Mouse (Mus musculus): ENCODE results near the gene Fmo1. TPM values are rescaled to one million over a fixed set of nuclear protein-coding genes. Genes with fewer than 3 reads are reported as not detected.

The Fmo1 gene
- polyA plus RNA-seq, 1 experiment: 5.0 TPM

DNA sequence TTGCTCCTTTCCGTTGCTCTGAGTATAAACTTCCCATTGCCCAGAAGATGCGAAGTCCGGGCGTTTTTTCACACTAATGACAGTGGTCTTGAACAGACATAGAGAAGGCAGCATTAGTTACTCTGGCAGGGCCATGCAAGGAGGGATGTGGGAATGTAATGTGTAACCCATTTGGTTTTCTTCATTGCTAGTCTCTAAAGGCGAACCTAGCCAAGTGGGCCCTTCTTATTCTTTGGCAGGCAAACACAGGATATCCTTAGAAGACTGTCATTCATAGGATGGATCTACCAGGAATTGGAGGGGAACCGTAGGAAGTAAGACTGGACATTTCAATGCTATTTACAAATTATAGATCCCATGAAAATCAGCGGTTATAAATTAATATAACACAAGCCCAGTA, 21.2 kb upstream of the Fmo1 start:
- TF ChIP-seq REST (IDR thresholded peaks at IDR 0.05; ENCODE audit: insufficient read depth, insufficient read length) (no peak), TCF3 (IDR thresholded peaks at IDR 0.05; ENCODE audit: insufficient read length, low read depth) (no peak), E2F4 (IDR thresholded peaks at IDR 0.05; ENCODE audit: insufficient read depth) (no peak), MAX (IDR thresholded peaks at IDR 0.05; ENCODE audit: low read depth) (no peak), MYOD1 (IDR thresholded peaks at IDR 0.05; ENCODE audit: control insufficient read depth in 1 of 3, insufficient read length in 2 of 3, low read depth in 2 of 3) (no peak), MYOG (IDR thresholded peaks at IDR 0.05; ENCODE audit: control insufficient read depth in 1 of 3, insufficient read depth in 1 of 3, insufficient read length in 2 of 3, low read depth in 2 of 3) (no peak)
- no peaks in the 10 kb centered on the region for H3K36me3 ChIP-seq (ENCODE audit: control insufficient read depth, insufficient read depth)
- H3K4me2 ChIP-seq (ENCODE audit: low read depth): no peak overlapping the region
- H3K79me2 ChIP-seq (ENCODE audit: control insufficient read depth, insufficient read depth): no peaks in the 10 kb centered on the region
- no peak overlapping the region for H3K4me3 ChIP-seq
- H3K27me3 ChIP-seq (ENCODE audit: control insufficient read depth, insufficient read depth, insufficient read length): no peaks in the 10 kb centered on the region
- no peak overlapping the region for H3ac ChIP-seq (ENCODE audit: control insufficient read depth, insufficient read length)

- no peak overlapping the region for H3K4me3 ChIP-seq
- no peaks in the 10 kb centered on the region for H3K79me2 ChIP-seq (ENCODE audit: control insufficient read depth, insufficient read depth)
- no peak for TF ChIP-seq TCF12 (IDR thresholded peaks at IDR 0.05; ENCODE audit: insufficient read depth, poor library complexity, severe bottlenecking)
- TF ChIP-seq POLR2A (IDR thresholded peaks at IDR 0.05; ENCODE audit: insufficient read length, low read depth): no peak
- TF ChIP-seq TCF3 (IDR thresholded peaks at IDR 0.05; ENCODE audit: insufficient read length, low read depth): no peak
- TF ChIP-seq USF1 (IDR thresholded peaks at IDR 0.05; ENCODE audit: low read depth): no peak
- H3K4me2 ChIP-seq (ENCODE audit: low read depth): no peak overlapping the region
- H3K36me3 ChIP-seq (ENCODE audit: control insufficient read depth, insufficient read depth): no peaks in the 10 kb centered on the region
- no peaks in the 10 kb centered on the region for H3K27me3 ChIP-seq (ENCODE audit: control insufficient read depth, insufficient read depth, insufficient read length)
- H3ac ChIP-seq (ENCODE audit: control insufficient read depth, insufficient read length): no peak overlapping the region
Measured at GRCm38 (mm10) chr1:162886138-162886816, 19.9 kb upstream of the Fmo1 start.

DNA sequence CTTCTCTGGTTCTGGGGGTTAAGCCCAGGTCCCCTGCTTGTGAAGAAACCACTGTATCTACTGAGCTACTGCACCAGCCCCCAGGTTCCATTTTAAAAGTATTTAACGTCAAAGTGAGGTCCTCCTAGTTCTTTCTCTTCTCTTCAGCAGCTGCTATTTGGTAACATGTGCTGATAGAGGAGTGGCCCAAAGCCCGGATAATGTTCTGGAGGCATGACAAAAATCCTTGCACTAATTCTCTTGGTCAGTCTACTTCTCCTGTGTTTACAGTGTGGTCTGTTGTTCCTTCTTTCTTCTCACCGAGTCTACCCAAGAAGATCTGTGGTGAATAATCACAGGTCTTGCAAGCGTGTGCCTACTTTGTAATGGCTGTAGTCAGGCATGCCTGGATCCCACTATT, 16.3 kb upstream of the Fmo1 start:
- H3K36me3 ChIP-seq (ENCODE audit: control insufficient read depth, insufficient read depth): no peaks in the 10 kb centered on the region
- no peak overlapping the region for H3ac ChIP-seq (ENCODE audit: control insufficient read depth, insufficient read length)
- TF ChIP-seq POLR2A (IDR thresholded peaks at IDR 0.05; ENCODE audit: insufficient read length, low read depth): no peak
- peak in 1 of 3 experiments; percentile 19 for TF ChIP-seq MYOG (IDR thresholded peaks at IDR 0.05; ENCODE audit: control insufficient read depth in 1 of 3, insufficient read depth in 1 of 3, insufficient read length in 2 of 3, low read depth in 2 of 3)
- H3K4me2 ChIP-seq (ENCODE audit: low read depth): no peak overlapping the region
- H3K79me2 ChIP-seq (ENCODE audit: control insufficient read depth, insufficient read depth): no peaks in the 10 kb centered on the region
- H3K4me3 ChIP-seq: no peak overlapping the region
- peaks cover 1% of the 10 kb centered on the region for H3K27me3 ChIP-seq (ENCODE audit: control insufficient read depth, insufficient read depth, insufficient read length)

DNA sequence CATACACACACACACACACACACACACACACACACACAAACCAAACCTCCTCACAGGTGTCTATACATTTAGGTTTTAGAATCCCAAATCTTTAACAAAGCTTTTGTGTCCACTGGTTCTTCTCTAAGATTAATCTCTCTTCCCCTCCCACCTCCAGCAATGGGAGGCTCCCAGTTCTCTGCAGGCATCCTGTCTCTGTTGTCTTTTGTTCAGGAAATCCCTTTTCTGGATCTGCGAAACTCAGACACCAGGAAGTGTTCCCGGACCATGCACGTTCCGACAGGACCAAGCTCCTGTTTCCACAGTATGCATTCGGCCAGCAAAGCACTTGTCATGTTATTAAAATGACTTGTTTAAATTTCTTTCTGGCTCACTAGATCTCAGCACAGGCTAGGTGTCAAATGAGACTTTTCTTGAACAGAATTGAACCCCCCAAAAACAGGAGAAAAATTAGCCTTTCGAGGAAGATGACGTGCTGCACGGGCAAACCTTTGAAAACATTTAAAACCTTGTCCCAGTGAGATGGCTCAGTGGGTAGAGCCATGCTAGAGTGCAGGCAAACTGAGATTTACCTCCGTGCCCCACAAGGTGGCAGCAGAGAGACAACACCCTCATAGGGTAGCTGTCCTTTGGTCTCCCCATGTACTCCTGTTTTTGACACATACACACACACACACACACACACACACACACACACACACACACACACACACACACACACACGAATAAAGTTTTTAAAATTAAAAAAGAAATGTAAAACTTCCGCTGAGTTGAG, 13.4 kb upstream of the Fmo1 start:
- TF ChIP-seq CEBPB (IDR thresholded peaks at IDR 0.05; ENCODE audit: insufficient read depth, poor library complexity, severe bottlenecking): no peak
- no peak for TF ChIP-seq USF1 (IDR thresholded peaks at IDR 0.05; ENCODE audit: low read depth)
- no peak for TF ChIP-seq REST (IDR thresholded peaks at IDR 0.05; ENCODE audit: insufficient read depth, insufficient read length)
- TF ChIP-seq E2F4 (IDR thresholded peaks at IDR 0.05; ENCODE audit: insufficient read depth): no peak
- no peak for TF ChIP-seq SRF (IDR thresholded peaks at IDR 0.05; ENCODE audit: control insufficient read depth, insufficient read length, low read depth)
- no peak for TF ChIP-seq MYOG (IDR thresholded peaks at IDR 0.05; ENCODE audit: control insufficient read depth in 1 of 3, insufficient read depth in 1 of 3, insufficient read length in 2 of 3, low read depth in 2 of 3)
- TF ChIP-seq TCF3 (IDR thresholded peaks at IDR 0.05; ENCODE audit: insufficient read length, low read depth): no peak
- no peak for TF ChIP-seq POLR2A (IDR thresholded peaks at IDR 0.05; ENCODE audit: insufficient read length, low read depth)
- TF ChIP-seq TCF12 (IDR thresholded peaks at IDR 0.05; ENCODE audit: insufficient read depth, poor library complexity, severe bottlenecking): no peak
- no peak for TF ChIP-seq POLR2AphosphoS2 (IDR thresholded peaks at IDR 0.05; ENCODE audit: insufficient read length, low read depth)
- no peak for TF ChIP-seq MAX (IDR thresholded peaks at IDR 0.05; ENCODE audit: low read depth)
- TF ChIP-seq MYOD1 (IDR thresholded peaks at IDR 0.05; ENCODE audit: control insufficient read depth in 1 of 3, insufficient read length in 2 of 3, low read depth in 2 of 3): no peak
- H3ac ChIP-seq (ENCODE audit: control insufficient read depth, insufficient read length): no peak overlapping the region
- H3K4me3 ChIP-seq: no peak overlapping the region
- H3K27me3 ChIP-seq (ENCODE audit: control insufficient read depth, insufficient read depth, insufficient read length): peaks cover 4% of the 10 kb centered on the region
- H3K4me2 ChIP-seq (ENCODE audit: low read depth): no peak overlapping the region
- H3K79me2 ChIP-seq (ENCODE audit: control insufficient read depth, insufficient read depth): no peaks in the 10 kb centered on the region
- no peaks in the 10 kb centered on the region for H3K36me3 ChIP-seq (ENCODE audit: control insufficient read depth, insufficient read depth)

DNA sequence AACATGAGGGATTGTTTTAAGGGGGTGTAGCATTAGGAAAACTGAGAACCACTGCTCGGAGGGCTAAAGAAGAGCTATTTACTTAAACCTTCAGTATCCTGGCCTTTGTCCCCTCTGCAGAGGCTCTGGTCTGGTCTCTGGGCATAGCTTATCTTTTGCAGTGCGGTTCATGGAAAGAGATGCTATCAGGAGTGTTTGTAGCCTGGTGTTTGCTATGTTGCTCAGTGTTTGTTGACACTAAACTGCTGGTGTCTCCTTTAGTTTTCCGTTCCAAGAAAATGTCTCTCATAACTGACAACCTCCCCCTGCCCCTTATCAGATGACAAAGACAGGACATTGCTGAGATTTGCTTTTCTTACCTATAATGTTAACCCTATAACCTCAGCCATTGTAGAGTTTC, 8.7 kb upstream of the Fmo1 start:
- no peaks in the 10 kb centered on the region for H3K79me2 ChIP-seq (ENCODE audit: control insufficient read depth, insufficient read depth)
- peaks cover 14% of the 10 kb centered on the region for H3K27me3 ChIP-seq (ENCODE audit: control insufficient read depth, insufficient read depth, insufficient read length)
- no peak for TF ChIP-seq MAX (IDR thresholded peaks at IDR 0.05; ENCODE audit: low read depth)
- no peak overlapping the region for H3K4me3 ChIP-seq
- H3K4me2 ChIP-seq (ENCODE audit: low read depth): no peak overlapping the region
- H3K36me3 ChIP-seq (ENCODE audit: control insufficient read depth, insufficient read depth): no peaks in the 10 kb centered on the region
- no peak overlapping the region for H3ac ChIP-seq (ENCODE audit: control insufficient read depth, insufficient read length)
